Comparison of ENCODE assay signal across 12 mouse cellular contexts in genomic region chr7:120241092-120241491, GRCm38 (mm10). TPM values are rescaled to one million over a fixed set of nuclear protein-coding genes. Genes with fewer than 3 reads are reported as not detected.
DNase-seq lines count a peak whose midpoint lies in the region; ATAC-seq and TF ChIP-seq lines count a peak whose summit lies in the region.
"Had no signal": no experiment of that assay in that cellular context is flagged by ENCODE, and none has a peak within 500 bp of the region (broad histone marks: within the 10 kb centered on the region; RNA-seq: fewer than 3 reads in every experiment).

No protein-coding gene starts in this region.

- no peaks in the 10 kb centered on the region for H3K36me3 ChIP-seq in kidney, adult 2 months (ENCODE audit: control insufficient read depth, insufficient read depth, low read length)
- H3K36me3 ChIP-seq in stomach, postnatal 0 days (ENCODE audit: control insufficient read depth, insufficient read depth, low read length): no peaks in the 10 kb centered on the region

- no peak overlapping the region for H3K9ac ChIP-seq in stomach, postnatal 0 days (ENCODE audit: low read length)

- H3K4me2 ChIP-seq in stomach, postnatal 0 days (replicated peaks; ENCODE audit: low read depth): no peak overlapping the region

- no peaks in the 10 kb centered on the region for H3K9me3 ChIP-seq in stomach, postnatal 0 days (ENCODE audit: control insufficient read depth, low read length)

- H3K4me1 ChIP-seq in kidney, adult 2 months (ENCODE audit: control insufficient read depth, insufficient read depth, low read length): no peaks in the 10 kb centered on the region
- no peaks in the 10 kb centered on the region for H3K4me1 ChIP-seq in stomach, postnatal 0 days (replicated peaks; ENCODE audit: control insufficient read depth, insufficient read depth)

- no peaks in the 10 kb centered on the region for H3K27me3 ChIP-seq in kidney, adult 2 months (replicated peaks; ENCODE audit: control insufficient read depth, insufficient read depth, low read length)
- H3K27me3 ChIP-seq in stomach, postnatal 0 days (ENCODE audit: control insufficient read depth, insufficient read depth, low read length): no peaks in the 10 kb centered on the region

- peak; percentile 3 for DNase-seq in kidney, adult 2 months
- no peak for DNase-seq in kidney, adult 18-20 months
- peak; percentile 13 for DNase-seq in thymus, postnatal 4 days
- no peak for DNase-seq in thymus, postnatal 36 days
- no peak for DNase-seq in brain, embryonic 14.5 days (ENCODE audit: low read depth)
- DNase-seq in stomach, postnatal 0 days (ENCODE audit: low spot score): no peak
- DNase-seq in layer of hippocampus, adult 9-10 months (ENCODE audit: low spot score): no peak
- no peak for DNase-seq in cerebellum, adult 11 months

- no peak for ATAC-seq in stomach, postnatal 0 days (ENCODE audit: low FRiP score, low TSS enrichment)
- ATAC-seq: activated CD4-positive, CD25-positive, alpha-beta regulatory T cell, adult 4 months; forebrain, embryonic 16.5 days had no signal

- TF ChIP-seq CTCF in kidney, adult 2 months (conservative IDR thresholded peaks at IDR 0.05; ENCODE audit: insufficient read depth, insufficient read length, low read depth, low read length): peak; percentile 30; the same call in 1 of the 2 replicates
- TF ChIP-seq CTCF in brain, embryonic 14.5 days (IDR thresholded peaks at IDR 0.05; ENCODE audit: borderline replicate concordance, extremely low read depth, insufficient read depth, insufficient read length): peak; percentile 26; the same call in 1 of the 2 replicates
- peak; percentile 64 for TF ChIP-seq CTCF in stomach, postnatal 0 days (IDR thresholded peaks at IDR 0.05; ENCODE audit: low read depth)

- no peak for TF ChIP-seq POLR2A in kidney, adult 2 months (IDR thresholded peaks at IDR 0.05; ENCODE audit: low read depth, low read length)
- no peak for TF ChIP-seq POLR2A in brain, embryonic 14.5 days (IDR thresholded peaks at IDR 0.05; ENCODE audit: borderline replicate concordance, extremely low read depth, insufficient read depth, insufficient read length, poor library complexity, severe bottlenecking)

- H3K4me3 ChIP-seq in kidney, adult 2 months (ENCODE audit: insufficient read depth, low read depth, low read length): no peak overlapping the region
- no peak overlapping the region for H3K4me3 ChIP-seq in stomach, postnatal 0 days (ENCODE audit: low read depth, low read length)

- TF ChIP-seq EP300 in stomach, postnatal 0 days (optimal IDR thresholded peaks at IDR 0.05): no peak

- no peak overlapping the region for H3K27ac ChIP-seq in kidney, adult 2 months (ENCODE audit: insufficient read depth, low read depth, low read length)
- H3K27ac ChIP-seq in stomach, postnatal 0 days (replicated peaks): no peak overlapping the region

RNA-seq across cellular contexts. Expression of gene Abca14, which starts 37.3 kb away (rescaled TPM):
- polyA plus RNA-seq in kidney, adult 2 months (2012; rRNA removed): 0.03 and 0.06 TPM in 2 replicates
- 0.04 TPM in 1 of 2 replicates, not detected in the other for polyA plus RNA-seq in brain, embryonic 14.5 days (2012; rRNA removed)
- 0.07 TPM in 1 of 2 replicates, not detected in the other for polyA plus RNA-seq in stomach, postnatal 0 days (2015; fragmentation: Nextera tagmentation; extraction: Ambion mirVana)
- polyA plus RNA-seq: activated CD4-positive, CD25-positive, alpha-beta regulatory T cell, adult 4 months; forebrain, embryonic 16.5 days; heart, embryonic 16.5 days; stomach, embryonic 14.5 days had no signal

RNA-seq across cellular contexts. Expression of gene Crym, which starts 39.2 kb away (rescaled TPM):
- polyA plus RNA-seq in kidney, adult 2 months (2012; rRNA removed): 30.2 and 30.9 TPM in 2 replicates
- 15.6 and 20.1 TPM in 2 replicates for polyA plus RNA-seq in brain, embryonic 14.5 days (2012; rRNA removed)
- polyA plus RNA-seq in stomach, postnatal 0 days (2015; fragmentation: Nextera tagmentation; extraction: Ambion mirVana): 4.6 and 5.0 TPM in 2 replicates
- polyA plus RNA-seq: activated CD4-positive, CD25-positive, alpha-beta regulatory T cell, adult 4 months had no signal

Comparison
In these comparisons a context has a peak if more than half of its experiments do, and no peak if none do; other contexts are left out.
1. DNase-seq: peak in kidney, adult 2 months (single experiment) and thymus, postnatal 4 days (single experiment); none in kidney, adult 18-20 months (single experiment), thymus, postnatal 36 days (0 of 2), brain, embryonic 14.5 days (single experiment), stomach, postnatal 0 days (single experiment), layer of hippocampus, adult 9-10 months (single experiment) and cerebellum, adult 11 months (single experiment).
2. Peak in every context shown above with its lines, with median percentiles within 50 percentile points of each other: CTCF ChIP-seq.